Mouse (Mus musculus) bone marrow, adult 2 months (tissue): ENCODE results near the gene Sh3rf1.

Experiments used
- CTCF ChIP-seq: fragments of 200-500 bp; IDR thresholded peaks from 2 replicates; pipeline ENCODE4 v1.5.1; 2011; ENCODE audit warnings: low read length, control low read depth; ENCODE audit not compliant: control insufficient read depth, insufficient read depth
- POLR2A ChIP-seq: fragments of 200-500 bp; IDR thresholded peaks from 2 replicates; pipeline ENCODE4 v1.6.1; 2011; ENCODE audit warnings: low read depth, mild to moderate bottlenecking, control low read depth, low read length, borderline replicate concordance; ENCODE audit not compliant: control insufficient read depth

DNA sequence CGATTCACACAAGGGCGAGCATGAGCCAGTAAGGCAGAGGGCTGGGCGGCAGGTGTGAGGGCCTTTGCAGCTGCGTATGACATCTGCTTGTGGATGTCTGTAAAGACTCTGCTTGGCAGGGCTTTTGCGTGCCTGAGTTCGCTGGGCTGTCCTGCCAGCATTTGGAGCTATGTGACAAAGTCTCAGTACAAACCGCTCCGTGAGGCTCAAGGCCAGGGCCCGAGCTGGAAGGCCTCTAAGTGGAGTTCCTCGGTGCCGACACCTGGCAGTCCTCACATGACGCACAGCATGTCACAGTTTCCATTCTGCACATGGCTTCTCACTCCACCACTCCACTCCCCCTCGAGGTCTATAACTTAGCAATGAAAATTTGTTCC, 167.4 kb downstream of the Sh3rf1 start:
- TF ChIP-seq CTCF (no peak), POLR2A (no peak)
